Mouse (Mus musculus) spleen, postnatal 36 days (tissue): ENCODE results near the gene Prkab1.

Experiments
- DNase-seq, 2 experiments: peaks; one replicate each; pipeline ENCODE4 v3.0.0; 2022; ENCODE audit warnings: low spot score in 2 of 2, mixed read lengths in 1 of 2

Gene Prkab1

GRCm38 (mm10) chr5:116018196-116018595 is 6.1 kb downstream of the Prkab1 start:
- DNase-seq = no peak

GRCm38 (mm10) chr5:116017391-116017790 is 6.9 kb downstream of the Prkab1 start:
- no peak for DNase-seq

- DNase-seq = no peak
Measured at GRCm38 (mm10) chr5:116016542-116016941, 7.8 kb downstream of the Prkab1 start.

GRCm38 (mm10) chr5:116014237-116014636 is 10.1 kb downstream of the Prkab1 start:
- DNase-seq = no peak

- no peak for DNase-seq
Measured at GRCm38 (mm10) chr5:116013821-116014220, 10.5 kb downstream of the Prkab1 start.

GRCm38 (mm10) chr5:116012503-116012902 is 11.8 kb downstream of the Prkab1 start:
- no peak for DNase-seq

GRCm38 (mm10) chr5:116011700-116012099 is 12.6 kb downstream of the Prkab1 start:
- DNase-seq = no peak

GRCm38 (mm10) chr5:116009884-116010627 is 14.3 kb downstream of the Prkab1 start:
- no peak for DNase-seq

- no peak for DNase-seq
Measured at GRCm38 (mm10) chr5:116009091-116009851, 15.0 kb downstream of the Prkab1 start.

- DNase-seq = no peak
Measured at GRCm38 (mm10) chr5:116007723-116008122, 16.6 kb downstream of the Prkab1 start.

GRCm38 (mm10) chr5:116006324-116007099 is 17.8 kb downstream of the Prkab1 start:
- no peak for DNase-seq

- DNase-seq = no peak
Measured at GRCm38 (mm10) chr5:116004271-116004670, 20.0 kb downstream of the Prkab1 start.

GRCm38 (mm10) chr5:116003825-116004224 is 20.5 kb downstream of the Prkab1 start:
- DNase-seq = no peak

- DNase-seq = no peak
Measured at GRCm38 (mm10) chr5:116003154-116003553, 21.2 kb downstream of the Prkab1 start.

- DNase-seq = no peak
Measured at GRCm38 (mm10) chr5:115997376-115997775, 26.9 kb downstream of the Prkab1 start.

- DNase-seq = no peak
Measured at GRCm38 (mm10) chr5:115994101-115994500, 30.2 kb downstream of the Prkab1 start.

- DNase-seq = no peak
Measured at GRCm38 (mm10) chr5:115991717-115992116, 32.6 kb downstream of the Prkab1 start.

- no peak for DNase-seq
Measured at GRCm38 (mm10) chr5:115987284-115987683, 37.0 kb downstream of the Prkab1 start.

GRCm38 (mm10) chr5:115985101-115985500 is 39.2 kb downstream of the Prkab1 start:
- DNase-seq = no peak

GRCm38 (mm10) chr5:115984392-115984791 is 39.9 kb downstream of the Prkab1 start:
- no peak for DNase-seq

- no peak for DNase-seq
Measured at GRCm38 (mm10) chr5:115982671-115983373, 41.5 kb downstream of the Prkab1 start.

- DNase-seq = no peak
Measured at GRCm38 (mm10) chr5:115980537-115980936, 43.8 kb downstream of the Prkab1 start.
